Mouse (Mus musculus) forebrain, postnatal 0 days (tissue): ENCODE measurements at regions not wholly inside any gene's neighbourhood (a gene's known extent, or its start where the extent isn't known, plus 50 kb on each side); places are given as distances from the start of the nearest gene placed in this dataset.
"Not testable (repeated sequence)": the region's sequence is repeated elsewhere in the genome, so short reads cannot be mapped to it uniquely, and the experiment has no call there.

ENCODE experiments used
- ATAC-seq: fragments of 200-750 bp; cut with Nextera tagmentation; 2 replicates; pipeline ENCODE4 v1.8.0; 2017; ENCODE audit warnings: mild to moderate bottlenecking, moderate library complexity
- DNase-seq: peaks from one replicate; pipeline ENCODE4 v3.0.0-alpha.2; 2015
- H3K27ac ChIP-seq: fragments of 300-500 bp; sonication (generic); 2 replicates; pipeline ENCODE4 v1.5.1; 2014; ENCODE audit warnings: low read depth, mild to moderate bottlenecking, antibody characterized with exemption, low read length, moderate library complexity, mixed read lengths
- H3K27me3 ChIP-seq: fragments of 300-500 bp; sonication (generic); 2 replicates; pipeline ENCODE4 v1.6.1; 2014; ENCODE audit warnings: mild to moderate bottlenecking, low read length, mixed read lengths; ENCODE audit not compliant: insufficient read depth
- H3K36me3 ChIP-seq: fragments of 300-500 bp; sonication (generic); 2 replicates; pipeline ENCODE4 v1.6.1; 2014; ENCODE audit warnings: mild to moderate bottlenecking, moderate library complexity; ENCODE audit not compliant: insufficient read depth
- H3K4me1 ChIP-seq: fragments of 300-500 bp; sonication (generic); 2 replicates; pipeline ENCODE4 v1.6.1; 2014; ENCODE audit warnings: antibody characterized with exemption; ENCODE audit not compliant: insufficient read depth
- H3K4me2 ChIP-seq: fragments of 300-500 bp; sonication (generic); 2 replicates; pipeline ENCODE4 v1.6.1; 2014; ENCODE audit warnings: low read depth, mild to moderate bottlenecking, moderate library complexity
- H3K4me3 ChIP-seq: fragments of 300-500 bp; sonication (generic); 2 replicates; pipeline ENCODE4 v1.5.1; 2014; ENCODE audit warnings: low read depth, low read length, mixed read lengths
- H3K9ac ChIP-seq: fragments of 300-500 bp; sonication (generic); 2 replicates; pipeline ENCODE4 v1.6.1; 2014; ENCODE audit warnings: mild to moderate bottlenecking
- H3K9me3 ChIP-seq: fragments of 300-500 bp; sonication (generic); 2 replicates; pipeline ENCODE4 v1.6.1; 2016; ENCODE audit warnings: low read length
- CTCF ChIP-seq: sonication (generic); IDR thresholded peaks from 2 replicates; pipeline ENCODE4 v1.5.1; 2016; ENCODE audit warnings: antibody characterized with exemption, control low read depth, low read depth
- WGBS: fragments of 180-500 bp; shearing (Covaris S2); extraction: QIAGEN DNeasy Blood & Tissue Kit; methylation state at CpG from one replicate; pipeline ENCODE4 v1.1.7; 2014; 5-methylcytosine and 5-hydroxymethylcytosine counted together

DNA sequence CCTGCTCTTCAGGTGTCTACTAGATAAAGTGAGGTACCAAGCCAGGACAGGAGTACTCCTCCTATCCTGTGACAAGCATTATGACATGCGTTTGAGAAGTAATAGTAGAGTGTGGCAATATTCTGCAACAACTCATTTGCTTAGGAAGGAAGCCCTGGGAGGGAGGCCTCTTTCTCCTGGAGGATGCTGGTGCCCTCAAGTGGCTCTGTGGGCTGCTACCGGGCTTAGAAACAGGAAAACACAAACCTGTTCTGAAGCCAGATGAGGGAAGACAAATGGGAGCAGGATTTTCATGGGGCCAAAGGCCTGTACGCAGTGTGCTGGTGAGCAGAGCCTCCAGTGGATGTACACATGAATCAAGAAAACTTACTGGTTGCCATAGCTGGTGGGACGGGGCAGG is 123.8 kb upstream of the Diaph3 start:
- WGBS, result 91% methylated on average over 4 of the region's 4 CpGs
- no peak for DNase-seq
- no peak for ATAC-seq

DNA sequence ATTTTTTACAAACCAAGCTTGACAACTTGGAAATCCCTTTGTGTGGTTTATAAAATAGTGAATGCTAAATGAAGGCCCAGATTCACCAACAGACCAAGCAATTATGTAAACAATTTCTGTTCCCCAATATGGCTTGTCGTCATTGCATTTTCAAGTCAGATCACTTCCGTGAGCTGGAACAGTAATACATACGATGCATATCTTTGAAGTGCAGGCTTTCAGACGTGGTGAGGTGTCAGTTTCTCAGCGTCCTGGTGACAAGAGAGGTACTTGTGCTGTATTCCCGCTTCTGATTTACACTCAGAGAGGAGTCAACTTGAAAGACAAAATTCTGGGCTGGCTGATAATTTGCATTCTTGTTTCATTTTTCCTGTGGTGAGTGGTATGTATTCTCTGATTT is 125.3 kb upstream of the Diaph3 start:
- Histone ChIP-seq H3K9me3 (no peaks in the 10 kb centered on the region), H3K4me2 (no peak overlapping the region), H3K4me1 (no peaks in the 10 kb centered on the region), H3K36me3 (no peaks in the 10 kb centered on the region), H3K27me3 (no peaks in the 10 kb centered on the region), H3K9ac (no peak overlapping the region), H3K27ac (no peak overlapping the region), H3K4me3 (no peak overlapping the region)
- no peak for TF ChIP-seq CTCF
- DNase-seq, result peak; percentile 28
- 28% methylated on average over 6 of the region's 6 CpGs for WGBS
- ATAC-seq, result peak; percentile 20; the same call in 1 of the 2 replicates

More for the DNA sequence above, 123.8 kb upstream of the Diaph3 start:
- Histone ChIP-seq H3K9ac (no peak overlapping the region), H3K27ac (no peak overlapping the region), H3K9me3 (no peaks in the 10 kb centered on the region), H3K4me1 (no peaks in the 10 kb centered on the region), H3K4me3 (no peak overlapping the region), H3K4me2 (no peak overlapping the region), H3K27me3 (no peaks in the 10 kb centered on the region), H3K36me3 (no peaks in the 10 kb centered on the region)
- 0 out of 2 replicates have a peak, but pooled peaks have one; percentile 24 for TF ChIP-seq CTCF

DNA sequence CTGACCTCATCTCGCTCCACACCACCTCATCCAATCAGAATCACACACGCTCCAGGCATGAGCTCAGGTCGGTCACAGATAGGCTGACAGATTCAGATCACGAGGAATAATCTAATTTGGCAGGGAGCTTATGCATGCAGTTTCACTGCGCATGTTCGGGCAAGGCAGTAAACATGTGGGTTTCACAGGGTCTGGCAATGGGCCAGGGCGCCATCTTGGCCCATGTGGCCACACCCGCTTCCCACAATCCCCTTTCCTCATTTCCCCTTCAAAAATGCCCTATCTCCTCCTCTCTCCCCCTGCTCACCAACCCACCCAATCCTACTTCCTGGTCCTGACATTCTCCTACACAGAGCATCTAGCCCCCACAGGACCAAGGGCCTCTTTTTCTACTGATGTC is 127.2 kb upstream of the Tdrd3 start:
- WGBS, result 94% methylated on average over 8 of the region's 8 CpGs
- not testable (repeated sequence) for H3K27me3 ChIP-seq, DNase-seq, H3K9ac ChIP-seq, ATAC-seq, H3K4me3 ChIP-seq, H3K4me2 ChIP-seq, H3K9me3 ChIP-seq, H3K4me1 ChIP-seq, H3K27ac ChIP-seq, H3K36me3 ChIP-seq

DNA sequence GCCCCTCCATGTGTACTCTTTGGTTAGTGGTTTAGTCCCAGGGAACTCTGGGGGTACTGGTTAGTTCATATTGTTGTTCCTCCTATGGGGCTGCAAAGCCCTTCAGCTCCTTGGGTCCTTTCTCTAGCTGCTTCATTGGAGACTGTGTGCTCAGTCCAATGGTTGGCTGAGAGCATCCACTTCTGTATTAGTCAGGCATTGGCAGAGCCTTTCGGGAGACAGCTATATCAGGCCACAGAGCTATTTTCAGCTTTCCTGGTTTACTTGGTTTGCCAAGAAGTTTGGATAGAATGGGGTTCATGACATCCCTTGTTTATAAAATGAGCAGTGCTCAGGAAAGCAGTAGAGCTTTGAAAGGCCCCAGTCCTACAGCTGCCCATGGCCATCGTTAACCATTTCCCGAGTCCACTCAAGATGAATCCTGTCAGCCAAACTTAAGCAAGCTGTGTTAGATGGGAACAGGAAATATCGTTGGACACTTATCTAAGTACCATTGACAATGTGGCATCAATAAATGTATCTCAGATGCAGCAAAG is 126.7 kb upstream of the Tdrd3 start:
- WGBS, result 84% methylated on average over 4 of the region's 4 CpGs
- no peaks in the 10 kb centered on the region for H3K4me1 ChIP-seq
- no peak for TF ChIP-seq CTCF
- ATAC-seq, result no peak
- H3K9me3 ChIP-seq, result no peaks in the 10 kb centered on the region
- no peaks in the 10 kb centered on the region for H3K27me3 ChIP-seq
- H3K4me3 ChIP-seq, result no peak overlapping the region
- H3K4me2 ChIP-seq, result no peak overlapping the region
- H3K27ac ChIP-seq, result no peak overlapping the region
- no peak overlapping the region for H3K9ac ChIP-seq
- DNase-seq, result no peak
- no peaks in the 10 kb centered on the region for H3K36me3 ChIP-seq

DNA sequence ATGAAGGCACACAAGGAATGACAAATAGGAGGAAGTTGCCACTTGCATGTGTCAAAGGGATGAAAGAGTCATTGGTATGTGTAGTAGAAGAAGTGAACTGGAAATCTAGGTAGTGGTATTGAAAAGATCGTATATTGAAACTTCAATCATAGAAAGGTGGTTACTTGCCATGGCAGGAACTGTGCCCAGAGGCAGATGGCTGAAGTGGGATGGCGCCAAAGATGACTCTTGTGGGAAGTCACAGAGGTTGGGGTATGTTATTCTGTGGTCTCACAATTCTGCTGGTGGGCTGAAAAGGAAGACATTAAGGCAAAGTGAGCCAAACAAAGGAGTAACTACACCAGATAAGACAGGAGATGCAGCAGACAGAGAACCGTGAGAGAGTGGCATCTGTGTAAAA is 121.2 kb upstream of the Tdrd3 start:
- Histone ChIP-seq H3K27me3 (no peaks in the 10 kb centered on the region), H3K9me3 (no peaks in the 10 kb centered on the region), H3K36me3 (no peaks in the 10 kb centered on the region), H3K4me3 (no peak overlapping the region), H3K9ac (no peak overlapping the region), H3K4me2 (no peak overlapping the region), H3K4me1 (no peaks in the 10 kb centered on the region), H3K27ac (no peak overlapping the region)
- 89% methylated on average over 3 of the region's 3 CpGs for WGBS
- DNase-seq, result no peak
- TF ChIP-seq CTCF, result no peak
- no peak for ATAC-seq

DNA sequence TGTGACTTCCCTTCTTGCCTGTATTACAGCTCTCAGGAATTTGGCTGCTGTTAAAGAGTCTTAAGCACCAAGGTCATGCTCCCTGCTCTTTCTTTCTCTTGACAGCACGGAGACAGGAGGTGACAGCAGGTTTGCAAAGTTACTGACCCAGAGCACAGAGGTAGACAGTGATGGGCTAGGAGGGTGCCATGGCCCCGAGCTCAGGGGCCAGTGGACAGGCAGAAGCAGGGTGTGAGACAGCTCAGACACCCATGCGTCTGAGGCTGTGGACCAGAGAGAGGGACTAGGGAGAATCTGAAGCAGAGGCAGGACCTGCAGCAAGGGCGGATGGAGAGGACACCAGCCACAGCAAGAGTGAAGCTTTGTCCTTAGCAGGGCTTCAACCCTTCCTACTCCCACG is 119.3 kb upstream of the Tdrd3 start:
- H3K4me2 ChIP-seq, result no peak overlapping the region
- H3K9me3 ChIP-seq, result no peaks in the 10 kb centered on the region
- H3K4me3 ChIP-seq, result no peak overlapping the region
- no peak overlapping the region for H3K9ac ChIP-seq
- H3K27me3 ChIP-seq, result no peaks in the 10 kb centered on the region
- no peaks in the 10 kb centered on the region for H3K36me3 ChIP-seq
- H3K4me1 ChIP-seq, result no peaks in the 10 kb centered on the region
- ATAC-seq (no peak), DNase-seq (no peak)
- no peak overlapping the region for H3K27ac ChIP-seq
- 60% methylated on average over 5 of the region's 5 CpGs for WGBS
- no peak for TF ChIP-seq CTCF

DNA sequence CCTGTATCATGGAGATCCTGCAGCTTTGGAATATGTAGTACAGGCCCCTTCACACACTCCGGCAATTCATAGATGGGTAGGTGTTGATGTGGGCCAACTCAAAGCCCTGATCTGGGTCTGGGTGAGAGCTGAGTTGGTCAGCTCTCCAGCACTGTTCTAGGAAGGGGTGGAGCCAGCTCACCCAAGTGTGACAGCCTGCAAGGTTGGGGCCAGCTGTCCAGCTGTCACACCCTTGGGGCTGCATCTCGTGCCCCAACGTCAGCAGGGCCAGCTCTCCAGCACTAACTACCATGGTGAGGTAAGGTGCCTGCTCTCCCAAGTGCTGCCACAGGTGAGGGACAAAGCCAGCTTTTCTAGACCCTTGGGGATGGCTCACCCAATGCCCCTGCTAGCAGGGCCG is 115.6 kb upstream of the Tdrd3 start:
- Histone ChIP-seq H3K27ac (no peak overlapping the region), H3K9me3 (no peaks in the 10 kb centered on the region), H3K4me2 (no peak overlapping the region), H3K27me3 (no peaks in the 10 kb centered on the region), H3K9ac (no peak overlapping the region), H3K36me3 (no peaks in the 10 kb centered on the region), H3K4me3 (no peak overlapping the region), H3K4me1 (no peaks in the 10 kb centered on the region)
- whole genome bisulfite sequencing, result 75% methylated on average over 4 of the region's 4 CpGs
- DNase-seq (no peak), ATAC-seq (no peak)
- no peak for TF ChIP-seq CTCF

DNA sequence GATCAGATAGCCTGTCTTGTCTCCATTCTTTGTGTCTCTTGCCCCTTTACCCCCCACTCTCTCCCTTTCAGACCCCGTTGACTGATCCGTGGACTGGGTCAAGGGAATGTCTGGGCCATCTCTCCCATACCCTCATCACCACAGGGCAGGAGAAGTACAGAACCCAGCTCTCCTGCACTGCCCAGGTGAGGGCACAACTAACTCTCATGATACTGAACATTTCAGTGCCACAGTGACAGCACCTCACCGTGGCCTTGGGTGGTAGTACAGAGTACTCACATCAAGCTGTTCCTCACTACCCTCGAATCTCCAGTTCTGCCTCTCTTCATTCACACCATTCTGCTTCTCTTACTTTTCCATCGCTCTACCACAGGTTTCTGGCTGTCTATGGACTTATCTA is 114.9 kb upstream of the Tdrd3 start:
- Histone ChIP-seq H3K27ac (no peak overlapping the region), H3K4me1 (no peaks in the 10 kb centered on the region), H3K27me3 (no peaks in the 10 kb centered on the region), H3K9ac (no peak overlapping the region), H3K4me3 (no peak overlapping the region), H3K9me3 (no peaks in the 10 kb centered on the region), H3K36me3 (no peaks in the 10 kb centered on the region), H3K4me2 (no peak overlapping the region)
- DNase-seq (no peak), ATAC-seq (no peak)
- no peak for TF ChIP-seq CTCF
- 87% methylated on average over 5 of the region's 5 CpGs for WGBS
